Mouse (Mus musculus) liver, embryonic 18 days (tissue): ENCODE results near the gene Lcn8. TPM values are rescaled to one million over a fixed set of nuclear protein-coding genes. Genes with fewer than 3 reads are reported as not detected.

Experiments
- polyA plus RNA-seq: library from polyadenylated mRNA; depleted of rRNA; stranded (reverse); fragments of >200 nt; gene quantifications from 2 replicates; pipeline ENCODE4 v1.2.3, GENCODE M21; 2012; rRNA removed

Lcn8 gene
- not detected in 2 replicates for polyA plus RNA-seq

DNA sequence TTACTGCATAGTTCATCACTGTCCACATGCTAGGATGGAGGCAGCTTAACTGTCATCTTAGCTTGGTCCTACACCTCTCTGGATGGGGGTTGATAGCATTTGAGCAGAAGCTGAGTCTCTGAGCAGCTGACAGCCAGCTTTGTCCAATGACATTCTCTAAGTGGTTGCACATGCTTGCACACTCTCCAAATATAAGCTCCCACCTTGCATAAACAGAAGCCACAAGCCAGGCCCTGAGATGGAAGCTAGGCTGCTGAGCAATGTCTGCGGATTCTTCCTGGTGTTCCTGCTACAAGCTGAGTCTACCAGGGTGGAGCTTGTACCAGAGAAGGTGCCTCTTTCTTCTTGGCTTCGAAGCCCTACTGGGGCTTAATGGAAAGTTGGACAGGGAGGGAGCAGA, at the start of gene Lcn8:
TSS of gene Lcn8 (plus strand) at position 219 of the 400 bp plus-strand sequence.

DNA sequence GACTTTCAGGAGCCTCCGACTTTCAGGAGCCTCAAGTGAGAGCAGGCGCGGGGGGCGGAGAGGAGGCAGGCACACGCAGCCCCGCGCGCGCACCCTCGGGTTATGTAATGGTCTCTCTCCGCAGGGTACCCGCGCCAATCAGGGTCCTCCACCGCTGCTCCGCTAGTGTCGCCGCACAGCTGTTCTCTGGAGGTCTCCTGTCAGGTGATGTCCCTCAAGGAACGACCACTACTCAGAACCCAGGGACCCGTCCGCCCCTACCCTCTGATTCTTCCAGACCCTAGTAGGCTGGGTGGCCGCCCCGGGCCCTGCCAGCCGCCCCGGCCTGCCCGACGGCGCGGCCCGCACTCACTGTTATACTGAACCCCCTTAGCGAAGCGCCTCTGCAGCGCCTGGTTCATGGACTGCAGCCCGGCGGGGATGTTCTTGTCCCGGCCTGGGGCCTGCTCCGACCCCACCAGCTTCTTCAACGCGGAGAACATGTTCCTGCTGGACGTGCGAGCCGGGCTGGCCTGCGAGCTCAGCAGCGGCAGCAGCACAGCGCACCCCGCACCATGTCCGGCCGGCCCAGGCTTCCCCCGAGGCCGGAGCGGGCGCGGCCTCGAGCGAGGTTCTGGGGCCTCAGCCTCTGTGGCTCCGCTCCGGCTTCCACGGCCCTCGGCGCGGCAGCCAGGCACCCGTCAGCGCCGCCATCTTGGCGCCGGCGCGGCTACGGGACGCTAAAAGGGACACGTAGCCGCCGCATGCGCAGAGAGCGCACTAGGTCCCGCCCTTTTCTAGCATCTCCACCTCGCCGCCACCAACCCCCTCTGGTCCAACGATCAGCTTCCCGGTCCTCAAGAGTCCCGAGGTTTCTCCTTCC, 44.9 kb upstream of the Lcn8 start, which contains the start of gene Rabl6:
TSS of gene Rabl6 (minus strand) at position 761 of the 862 bp plus-strand sequence.

GRCm38 (mm10) chr2:25617578-25617977, 35.3 kb upstream of the Lcn8 start, which contains the start of gene Ccdc183:
Ccdc183 (minus strand) TSS chr2:25617678.

GRCm38 (mm10) chr2:25621229-25622200, 31.4 kb upstream of the Lcn8 start, which contains the start of gene Tmem141:
Tmem141 (minus strand) TSS chr2:25622005.

GRCm38 (mm10) chr2:25627811-25628210, 25.1 kb upstream of the Lcn8 start, which contains the start of gene Fcna:
Fcna (minus strand) TSS chr2:25628030.

GRCm38 (mm10) chr2:25657652-25658051, 4.7 kb downstream of the Lcn8 start, which contains the start of gene Lcn5:
Lcn5 (plus strand) TSS chr2:25657952.

GRCm38 (mm10) chr2:25676486-25676885, 23.6 kb downstream of the Lcn8 start, which contains the start of gene Lcn6:
Lcn6 (plus strand) TSS chr2:25676786.

GRCm38 (mm10) chr2:25682426-25682825, 29.5 kb downstream of the Lcn8 start, which contains the start of gene Lcn10:
Lcn10 (plus strand) TSS chr2:25682726.

DNA sequence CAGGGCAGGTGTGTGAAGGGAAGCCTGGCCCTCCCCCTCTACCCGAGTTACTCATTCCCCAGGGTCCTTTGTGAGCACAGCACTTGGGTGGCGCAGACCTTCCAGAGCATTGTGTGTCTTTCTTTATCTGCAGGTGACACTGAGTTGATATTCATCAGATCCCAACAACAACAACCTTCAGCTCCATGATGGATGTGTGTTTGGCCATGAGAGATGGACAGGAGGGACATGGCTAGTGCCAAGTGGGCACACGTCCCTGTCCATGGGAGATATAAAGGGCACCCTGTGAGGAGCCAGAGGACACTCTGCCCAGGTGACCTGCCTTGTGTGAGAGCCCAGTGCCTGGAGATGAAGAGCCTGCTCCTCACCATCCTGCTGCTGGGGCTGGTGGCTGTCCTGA, 46.8 kb downstream of the Lcn8 start, which contains the start of gene Obp2a:
TSS of gene Obp2a (plus strand) at position 301 of the 400 bp plus-strand sequence.

Other genes starting within 250 kb of the Lcn8 start
- gene Fut7, start 229.9 kb upstream of the Lcn8 start, polyA plus RNA-seq: 0.87 and 0.96 TPM in 2 replicates
- gene Abca2, start 224.4 kb upstream of the Lcn8 start, polyA plus RNA-seq: 2.1 and 2.4 TPM in 2 replicates
- 1.8 and 2.3 TPM in 2 replicates for gene Clic3, start 196.3 kb upstream of the Lcn8 start, polyA plus RNA-seq
- gene Paxx, start 192.0 kb upstream of the Lcn8 start, polyA plus RNA-seq: 12.5 and 13.0 TPM in 2 replicates
- 0.68 and 0.72 TPM in 2 replicates for gene Ptgds, start 183.1 kb upstream of the Lcn8 start, polyA plus RNA-seq
- not detected in 2 replicates for gene Lcn12, start 159.2 kb upstream of the Lcn8 start, polyA plus RNA-seq
- gene Fbxw5, start 152.4 kb upstream of the Lcn8 start, polyA plus RNA-seq: 4.7 and 5.0 TPM in 2 replicates
- 91.0 TPM in 2 replicates for gene C8g, start 151.4 kb upstream of the Lcn8 start, polyA plus RNA-seq
- 5.9 and 6.6 TPM in 2 replicates for gene Traf2, start 106.2 kb upstream of the Lcn8 start, polyA plus RNA-seq
- 102 and 106 TPM in 2 replicates for gene Edf1, start 95.3 kb upstream of the Lcn8 start, polyA plus RNA-seq
- gene Mamdc4, start 78.3 kb upstream of the Lcn8 start, polyA plus RNA-seq: 0.99 and 2.5 TPM in 2 replicates
- 33.1 and 38.3 TPM in 2 replicates for gene Phpt1, start 77.9 kb upstream of the Lcn8 start, polyA plus RNA-seq
- gene Ajm1, start 71.4 kb upstream of the Lcn8 start, polyA plus RNA-seq: 0.05 and 0.13 TPM in 2 replicates
- gene Rabl6, start 44.6 kb upstream of the Lcn8 start, polyA plus RNA-seq: 17.2 and 22.1 TPM in 2 replicates
- gene Ccdc183, start 35.4 kb upstream of the Lcn8 start, polyA plus RNA-seq: not detected in 2 replicates
- gene Tmem141, start 31.1 kb upstream of the Lcn8 start, polyA plus RNA-seq: 23.0 and 24.3 TPM in 2 replicates
- 84.3 and 88.2 TPM in 2 replicates for gene Fcna, start 25.1 kb upstream of the Lcn8 start, polyA plus RNA-seq
- gene Lcn5, start 4.8 kb downstream of the Lcn8 start, polyA plus RNA-seq: not detected in 2 replicates
- gene Lcn6, start 23.7 kb downstream of the Lcn8 start, polyA plus RNA-seq: not detected in 2 replicates
- gene Lcn10, start 29.6 kb downstream of the Lcn8 start, polyA plus RNA-seq: not detected in 2 replicates
- gene Obp2a, start 46.9 kb downstream of the Lcn8 start, polyA plus RNA-seq: not detected in 2 replicates
- 4.9 and 5.3 TPM in 2 replicates for gene Bmyc, start 53.6 kb downstream of the Lcn8 start, polyA plus RNA-seq
- not detected in 2 replicates for gene Obp2b, start 83.9 kb downstream of the Lcn8 start, polyA plus RNA-seq
- gene Lcn3, start 112.4 kb downstream of the Lcn8 start, polyA plus RNA-seq: not detected in 2 replicates
- not detected in 2 replicates for gene Lcn11, start 123.9 kb downstream of the Lcn8 start, polyA plus RNA-seq
- not detected in 2 replicates for gene Gm13539, start 129.1 kb downstream of the Lcn8 start, polyA plus RNA-seq
- not detected in 2 replicates for gene Glt6d1, start 162.7 kb downstream of the Lcn8 start, polyA plus RNA-seq
- not detected in 2 replicates for gene Lcn9, start 170.0 kb downstream of the Lcn8 start, polyA plus RNA-seq
- not detected in 2 replicates for gene Sohlh1, start 194.1 kb downstream of the Lcn8 start, polyA plus RNA-seq
- 0.17 and 0.23 TPM in 2 replicates for gene Kcnt1, start 210.6 kb downstream of the Lcn8 start, polyA plus RNA-seq